Mouse (Mus musculus) lung, embryonic 15.5 days (tissue): Measurements from ENCODE around the gene Luzp1. TPM values are rescaled to one million over a fixed set of nuclear protein-coding genes. Genes with fewer than 3 reads are reported as not detected.

Source experiments
- ATAC-seq: fragments of 200-750 bp; cut with Nextera tagmentation; 2 replicates; pipeline ENCODE4 v1.8.0; 2017; ENCODE audit warnings: moderate number of reproducible peaks, borderline replicate concordance; ENCODE audit not compliant: low FRiP score, low TSS enrichment; ENCODE audit errors: extremely low read depth
- H3K27ac ChIP-seq: fragments of 300-500 bp; sonication (generic); 2 replicates; pipeline ENCODE4 v1.5.1; 2015; ENCODE audit warnings: moderate library complexity, mild to moderate bottlenecking, inconsistent platforms
- H3K27me3 ChIP-seq: fragments of 300-500 bp; sonication (generic); 2 replicates; pipeline ENCODE4 v1.6.1; 2015; ENCODE audit warnings: inconsistent platforms
- H3K36me3 ChIP-seq: fragments of 300-500 bp; sonication (generic); 2 replicates; pipeline ENCODE4 v1.6.1; 2015; ENCODE audit warnings: inconsistent platforms
- H3K4me1 ChIP-seq: fragments of 300-500 bp; sonication (generic); 2 replicates; pipeline ENCODE4 v1.6.1; 2015; ENCODE audit warnings: inconsistent platforms
- H3K4me2 ChIP-seq: fragments of 300-500 bp; sonication (generic); 2 replicates; pipeline ENCODE4 v1.6.1; 2015; ENCODE audit warnings: inconsistent platforms, mild to moderate bottlenecking, moderate library complexity
- H3K4me3 ChIP-seq: fragments of 300-500 bp; sonication (generic); 2 replicates; pipeline ENCODE4 v1.5.1; 2015; ENCODE audit warnings: mild to moderate bottlenecking, inconsistent platforms
- H3K9ac ChIP-seq: fragments of 300-500 bp; sonication (generic); 2 replicates; pipeline ENCODE4 v1.6.1; 2015; ENCODE audit warnings: inconsistent platforms
- H3K9me3 ChIP-seq: fragments of 300-500 bp; sonication (generic); 2 replicates; pipeline ENCODE4 v1.6.1; 2016; ENCODE audit warnings: inconsistent platforms
- WGBS: fragments of 180-500 bp; shearing (Covaris S2); methylation state at CpG from one replicate; pipeline ENCODE4 v1.1.7; 2015; 5-methylcytosine and 5-hydroxymethylcytosine counted together
- polyA plus RNA-seq: library from polyadenylated mRNA; unstranded; fragments of >200 nt; fragmentation: Nextera tagmentation; extraction: Ambion mirVana; gene quantifications from 2 replicates; pipeline ENCODE4 v1.2.1, GENCODE M21; 2015

The Luzp1 gene
- polyA plus RNA-seq, 1 experiment from 2014 or later: 109 TPM

GRCm38 (mm10) chr4:136512905-136513304 lies 43.3 kb downstream of the Luzp1 start:
- Histone ChIP-seq H3K4me1 (peaks cover 16% of the 10 kb centered on the region), H3K9ac (no peak overlapping the region), H3K27ac (no peak overlapping the region), H3K9me3 (no peaks in the 10 kb centered on the region), H3K4me3 (no peak overlapping the region), H3K4me2 (no peak overlapping the region), H3K27me3 (no peaks in the 10 kb centered on the region), H3K36me3 (no peaks in the 10 kb centered on the region)
- no peak for ATAC-seq

GRCm38 (mm10) chr4:136518141-136518540 lies 48.6 kb downstream of the Luzp1 start:
- no peaks in the 10 kb centered on the region for H3K27me3 ChIP-seq
- H3K4me2 ChIP-seq: no peak overlapping the region
- H3K4me3 ChIP-seq: no peak overlapping the region
- WGBS: 79% methylated on average over 2 of the region's 2 CpGs
- no peak for ATAC-seq
- H3K36me3 ChIP-seq: no peaks in the 10 kb centered on the region
- H3K4me1 ChIP-seq: 0 out of 2 replicates have a peak, but pooled peaks cover 3% of the 10 kb centered on the region
- H3K9me3 ChIP-seq: no peaks in the 10 kb centered on the region
- H3K9ac ChIP-seq: no peak overlapping the region
- H3K27ac ChIP-seq: no peak overlapping the region

- no peak overlapping the region for H3K27ac ChIP-seq
- no peaks in the 10 kb centered on the region for H3K27me3 ChIP-seq
- H3K4me2 ChIP-seq: no peak overlapping the region
- no peaks in the 10 kb centered on the region for H3K36me3 ChIP-seq
- 86% methylated on average over 2 of the region's 2 CpGs for WGBS
- no peaks in the 10 kb centered on the region for H3K9me3 ChIP-seq
- ATAC-seq: no peak
- H3K4me1 ChIP-seq: 0 out of 2 replicates have a peak, but pooled peaks cover 3% of the 10 kb centered on the region
- H3K9ac ChIP-seq: no peak overlapping the region
- no peak overlapping the region for H3K4me3 ChIP-seq
Measured at GRCm38 (mm10) chr4:136518576-136518975, 49.0 kb downstream of the Luzp1 start.

- Histone ChIP-seq H3K4me1 (0 out of 2 replicates have a peak, but pooled peaks cover 3% of the 10 kb centered on the region), H3K4me2 (no peak overlapping the region), H3K9me3 (no peaks in the 10 kb centered on the region), H3K36me3 (no peaks in the 10 kb centered on the region), H3K9ac (no peak overlapping the region), H3K27me3 (no peaks in the 10 kb centered on the region), H3K4me3 (no peak overlapping the region), H3K27ac (no peak overlapping the region)
- no peak for ATAC-seq
Measured at GRCm38 (mm10) chr4:136519866-136520265, 50.3 kb downstream of the Luzp1 start.

GRCm38 (mm10) chr4:136521898-136522297 lies 52.3 kb downstream of the Luzp1 start:
- 56% methylated on average over 5 of the region's 5 CpGs for WGBS
- Histone ChIP-seq H3K27me3 (no peaks in the 10 kb centered on the region), H3K9me3 (no peaks in the 10 kb centered on the region), H3K4me2 (no peak overlapping the region), H3K4me3 (no peak overlapping the region), H3K36me3 (no peaks in the 10 kb centered on the region), H3K27ac (no peak overlapping the region), H3K9ac (no peak overlapping the region), H3K4me1 (0 out of 2 replicates have a peak, but pooled peaks cover 3% of the 10 kb centered on the region)
- ATAC-seq: no peak

GRCm38 (mm10) chr4:136524309-136524708 lies 54.7 kb downstream of the Luzp1 start:
- 80% methylated on average over 2 of the region's 2 CpGs for WGBS
- no peak for ATAC-seq
- H3K4me3 ChIP-seq: no peak overlapping the region

GRCm38 (mm10) chr4:136526412-136526811 lies 56.9 kb downstream of the Luzp1 start:
- Histone ChIP-seq H3K27ac (no peak overlapping the region), H3K27me3 (no peaks in the 10 kb centered on the region), H3K9ac (no peak overlapping the region), H3K9me3 (no peaks in the 10 kb centered on the region), H3K4me2 (no peak overlapping the region), H3K4me1 (no peaks in the 10 kb centered on the region), H3K4me3 (no peak overlapping the region), H3K36me3 (no peaks in the 10 kb centered on the region)
- peak; percentile 55; the same call in 1 of the 2 replicates for ATAC-seq
- WGBS: 17% methylated on average over 4 of the region's 4 CpGs

More at GRCm38 (mm10) chr4:136524309-136524708, 54.7 kb downstream of the Luzp1 start:
- Histone ChIP-seq H3K4me1 (0 out of 2 replicates have a peak, but pooled peaks cover 3% of the 10 kb centered on the region), H3K9me3 (no peaks in the 10 kb centered on the region), H3K4me2 (no peak overlapping the region), H3K27me3 (no peaks in the 10 kb centered on the region), H3K27ac (no peak overlapping the region), H3K36me3 (no peaks in the 10 kb centered on the region), H3K9ac (no peak overlapping the region)

- ATAC-seq: no peak
- 86% methylated on average over 3 of the region's 3 CpGs for WGBS
- no peak overlapping the region for H3K4me3 ChIP-seq
Measured at GRCm38 (mm10) chr4:136545151-136545550, 75.6 kb downstream of the Luzp1 start.

GRCm38 (mm10) chr4:136546279-136547045 lies 76.9 kb downstream of the Luzp1 start:
- Histone ChIP-seq H3K4me2 (no peak overlapping the region), H3K27me3 (no peaks in the 10 kb centered on the region), H3K4me1 (0 out of 2 replicates have a peak, but pooled peaks cover 6% of the 10 kb centered on the region), H3K27ac (no peak overlapping the region), H3K9me3 (no peaks in the 10 kb centered on the region), H3K9ac (no peak overlapping the region), H3K36me3 (peaks cover 87% of the 10 kb centered on the region), H3K4me3 (no peak overlapping the region)
- ATAC-seq: no peak
- 46% methylated on average over 3 of the region's 3 CpGs for WGBS

More at GRCm38 (mm10) chr4:136545151-136545550, 75.6 kb downstream of the Luzp1 start:
- no peak overlapping the region for H3K27ac ChIP-seq
- H3K9me3 ChIP-seq: no peaks in the 10 kb centered on the region
- no peak overlapping the region for H3K9ac ChIP-seq
- no peak overlapping the region for H3K4me2 ChIP-seq
- H3K27me3 ChIP-seq: no peaks in the 10 kb centered on the region
- 0 out of 2 replicates have a peak, but pooled peaks cover 6% of the 10 kb centered on the region for H3K4me1 ChIP-seq
- peaks cover 84% of the 10 kb centered on the region for H3K36me3 ChIP-seq

- Histone ChIP-seq H3K4me3 (no peak overlapping the region), H3K27me3 (no peaks in the 10 kb centered on the region), H3K9ac (no peak overlapping the region), H3K9me3 (no peaks in the 10 kb centered on the region), H3K27ac (no peak overlapping the region), H3K36me3 (peaks cover 95% of the 10 kb centered on the region), H3K4me2 (no peak overlapping the region), H3K4me1 (0 out of 2 replicates have a peak, but pooled peaks cover 6% of the 10 kb centered on the region)
- no peak for ATAC-seq
- WGBS: 73% methylated on average over 1 of the region's 1 CpGs
Measured at GRCm38 (mm10) chr4:136547721-136548120, 78.2 kb downstream of the Luzp1 start.

- no peak overlapping the region for H3K4me3 ChIP-seq
- no peak overlapping the region for H3K27ac ChIP-seq
- 68% methylated on average over 1 of the region's 1 CpGs for WGBS
- no peak overlapping the region for H3K4me2 ChIP-seq
- H3K36me3 ChIP-seq: peaks cover 95% of the 10 kb centered on the region
- no peak overlapping the region for H3K9ac ChIP-seq
- H3K9me3 ChIP-seq: no peaks in the 10 kb centered on the region
- H3K4me1 ChIP-seq: 0 out of 2 replicates have a peak, but pooled peaks cover 6% of the 10 kb centered on the region
- H3K27me3 ChIP-seq: no peaks in the 10 kb centered on the region
- no peak for ATAC-seq
Measured at GRCm38 (mm10) chr4:136548381-136548801, 78.8 kb downstream of the Luzp1 start.

GRCm38 (mm10) chr4:136553108-136553507 lies 83.5 kb downstream of the Luzp1 start:
- Histone ChIP-seq H3K4me3 (no peak overlapping the region), H3K27ac (no peak overlapping the region), H3K9ac (no peak overlapping the region), H3K27me3 (no peaks in the 10 kb centered on the region), H3K4me2 (no peak overlapping the region), H3K9me3 (no peaks in the 10 kb centered on the region), H3K36me3 (peaks cover 94% of the 10 kb centered on the region), H3K4me1 (0 out of 2 replicates have a peak, but pooled peaks cover 4% of the 10 kb centered on the region)
- WGBS: 56% methylated on average over 1 of the region's 1 CpGs
- no peak for ATAC-seq
